Mouse (Mus musculus): ENCODE results near the gene Kcna1. TPM values are rescaled to one million over a fixed set of nuclear protein-coding genes. Genes with fewer than 3 reads are reported as not detected.

The Kcna1 gene
- polyA plus RNA-seq, 1 experiment from 2014 or later: 4.9 TPM

Other genes with a start within 250 kb of the Kcna1 start
- 2.2 and 2.4 TPM in 2 replicates for gene Kcna5, start 111.0 kb downstream of the Kcna1 start, polyA plus RNA-seq (2015; fragmentation: Nextera tagmentation; extraction: Ambion mirVana)
- gene Kcna6, start 94.3 kb upstream of the Kcna1 start, polyA plus RNA-seq (2015; fragmentation: Nextera tagmentation; extraction: Ambion mirVana): 14.2 and 16.8 TPM in 2 replicates
- 177 and 190 TPM in 2 replicates for gene Ndufa9, start 202.8 kb upstream of the Kcna1 start, polyA plus RNA-seq (2015; fragmentation: Nextera tagmentation; extraction: Ambion mirVana)
- 0.06 TPM in 1 of 2 replicates, not detected in the other for gene Akap3, start 206.7 kb upstream of the Kcna1 start, polyA plus RNA-seq (2015; fragmentation: Nextera tagmentation; extraction: Ambion mirVana)